Mouse (Mus musculus) erythroblast, embryonic 14.5 days (primary cell): ENCODE data around the gene Grin2d.

Source experiments
- GATA1 ChIP-seq: IDR thresholded peaks from 2 replicates; pipeline ENCODE4 v1.6.1; 2012; ENCODE audit warnings: low read length, inconsistent platforms, mixed read lengths
- TAL1 ChIP-seq: IDR thresholded peaks from 3 replicates; pipeline ENCODE4 v1.6.1; 2012; ENCODE audit warnings: low read length, inconsistent platforms, mixed read lengths

- TF ChIP-seq GATA1 (peak; percentile 19; the same call in 1 of the 2 replicates), TAL1 (no peak)
Measured at GRCm38 (mm10) chr7:45901562-45901961, 23.4 kb upstream of the Grin2d start.
